Mouse (Mus musculus): ENCODE measurements at regions not wholly inside any gene's neighbourhood (a gene's known extent, or its start where the extent isn't known, plus 50 kb on each side); places are given as distances from the start of the nearest gene placed in this dataset.

DNA sequence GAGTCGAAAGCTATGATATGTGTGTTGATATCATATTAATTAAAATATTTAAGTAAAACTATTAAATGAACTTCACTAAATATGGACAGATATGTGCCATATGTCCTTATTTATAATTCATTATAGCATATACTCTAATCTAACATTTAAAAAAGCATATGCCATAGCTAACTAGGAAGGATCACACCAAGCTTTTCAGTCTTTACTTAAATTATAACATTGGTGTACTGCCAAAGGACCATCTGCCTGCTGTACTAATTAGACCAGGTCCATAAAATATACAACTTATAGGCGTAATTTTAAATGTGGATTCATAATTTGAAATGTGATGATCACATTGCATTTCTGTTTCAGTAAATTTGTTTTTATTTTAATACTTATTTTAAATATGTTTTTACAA, 651.9 kb upstream of the Klhl1 start:
- TF ChIP-seq KAT2A (conservative IDR thresholded peaks at IDR 0.05; ENCODE audit: low read depth, low read length) (no peak), MAX (IDR thresholded peaks at IDR 0.05; ENCODE audit: low read length) (no peak), NELFE (IDR thresholded peaks at IDR 0.05; ENCODE audit: low read depth, low read length) (no peak), POLR2A (IDR thresholded peaks at IDR 0.05; ENCODE audit: control insufficient read depth in 1 of 2, insufficient read depth in 1 of 2, low read depth in 1 of 2, low read length in 2 of 2, poor library complexity in 1 of 2) (no peak), HCFC1 (IDR thresholded peaks at IDR 0.05; ENCODE audit: low read depth, low read length) (no peak), USF1 (IDR thresholded peaks at IDR 0.05; ENCODE audit: low read depth, low read length) (no peak)
- Histone ChIP-seq H3K27me3 (ENCODE audit: control insufficient read depth in 1 of 2, insufficient read depth in 2 of 2, low read length in 2 of 2) (no peaks in the 10 kb centered on the region), H3K36me3 (ENCODE audit: control insufficient read depth in 1 of 2, insufficient read depth in 2 of 2, low read length in 2 of 2) (no peaks in the 10 kb centered on the region), H3K4me3 (ENCODE audit: control insufficient read depth in 1 of 2, insufficient read depth in 1 of 2, low read depth in 2 of 2, low read length in 2 of 2) (no peak overlapping the region), H3K27ac (ENCODE audit: control insufficient read depth, low read depth, low read length) (no peak overlapping the region), H3K4me1 (ENCODE audit: control insufficient read depth in 1 of 2, insufficient read depth in 2 of 2, low read length in 2 of 2) (no peaks in the 10 kb centered on the region; a peak in 1 of 4 replicates), H3K9ac (ENCODE audit: control insufficient read depth, low read depth, low read length, poor library complexity, severe bottlenecking) (no peak overlapping the region), H3K9me3 (replicated peaks; ENCODE audit: insufficient read depth, low read length) (no peaks in the 10 kb centered on the region), H3K79me2 (ENCODE audit: control insufficient read depth, insufficient read depth, low read length, poor library complexity) (no peaks in the 10 kb centered on the region)
- DNase-seq (ENCODE audit: low read depth, low spot score): no peak

DNA sequence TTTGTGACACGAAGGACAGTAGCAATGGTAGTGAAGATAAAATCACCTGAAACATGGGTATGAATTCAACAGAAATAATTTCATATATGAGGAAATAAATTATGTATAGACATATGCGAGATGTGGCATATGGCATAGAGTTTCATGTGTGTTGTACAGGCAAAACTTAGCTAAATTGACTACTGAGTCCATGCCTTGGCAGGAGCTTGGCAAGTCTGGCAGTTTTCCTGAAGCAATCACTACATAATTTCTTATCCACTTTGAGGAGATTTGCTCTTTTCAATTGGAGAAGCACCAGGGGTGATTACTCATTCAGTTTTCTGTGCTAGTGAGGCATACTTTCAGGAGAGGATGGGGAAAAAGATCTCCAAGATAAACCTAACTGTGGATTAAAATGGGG, 646.9 kb upstream of the Klhl1 start:
- DNase-seq (ENCODE audit: low read depth, low spot score): no peak
- Histone ChIP-seq H3K36me3 (ENCODE audit: control insufficient read depth in 1 of 2, insufficient read depth in 2 of 2, low read length in 2 of 2) (no peaks in the 10 kb centered on the region), H3K9me3 (replicated peaks; ENCODE audit: insufficient read depth, low read length) (no peaks in the 10 kb centered on the region), H3K79me2 (ENCODE audit: control insufficient read depth, insufficient read depth, low read length, poor library complexity) (no peaks in the 10 kb centered on the region), H3K9ac (ENCODE audit: control insufficient read depth, low read depth, low read length, poor library complexity, severe bottlenecking) (no peak overlapping the region), H3K4me1 (ENCODE audit: control insufficient read depth in 1 of 2, insufficient read depth in 2 of 2, low read length in 2 of 2) (no peaks in the 10 kb centered on the region; a peak in 1 of 4 replicates), H3K27ac (ENCODE audit: control insufficient read depth, low read depth, low read length) (no peak overlapping the region), H3K4me3 (ENCODE audit: control insufficient read depth in 1 of 2, insufficient read depth in 1 of 2, low read depth in 2 of 2, low read length in 2 of 2) (no peak overlapping the region), H3K27me3 (ENCODE audit: control insufficient read depth in 1 of 2, insufficient read depth in 2 of 2, low read length in 2 of 2) (no peaks in the 10 kb centered on the region)
- no peak for TF ChIP-seq BHLHE40 (IDR thresholded peaks at IDR 0.05; ENCODE audit: borderline replicate concordance, low read depth, low read length)
- TF ChIP-seq MYB (IDR thresholded peaks at IDR 0.05; ENCODE audit: low read depth, low read length): no peak
- TF ChIP-seq ZKSCAN1 (IDR thresholded peaks at IDR 0.05; ENCODE audit: low read depth, low read length): no peak
- no peak for TF ChIP-seq CHD1 (IDR thresholded peaks at IDR 0.05; ENCODE audit: low read depth, low read length)
- TF ChIP-seq POLR2AphosphoS5 (IDR thresholded peaks at IDR 0.05; ENCODE audit: borderline replicate concordance, low read depth, low read length): no peak
- TF ChIP-seq GABPA (IDR thresholded peaks at IDR 0.05; ENCODE audit: low read depth, low read length): no peak
- no peak for TF ChIP-seq TCF12 (IDR thresholded peaks at IDR 0.05; ENCODE audit: low read depth, low read length)
- TF ChIP-seq CHD2 (IDR thresholded peaks at IDR 0.05; ENCODE audit: low read length): no peak
- no peak for TF ChIP-seq USF2 (IDR thresholded peaks at IDR 0.05; ENCODE audit: borderline replicate concordance in 1 of 2, insufficient read depth in 1 of 2, low read depth in 1 of 2, low read length in 2 of 2)
- no peak for TF ChIP-seq ZNF384 (IDR thresholded peaks at IDR 0.05; ENCODE audit: low read depth, low read length)
- TF ChIP-seq RCOR1 (IDR thresholded peaks at IDR 0.05; ENCODE audit: low read depth, low read length): no peak
- TF ChIP-seq POLR2A (IDR thresholded peaks at IDR 0.05; ENCODE audit: control insufficient read depth in 1 of 2, insufficient read depth in 1 of 2, low read depth in 1 of 2, low read length in 2 of 2, poor library complexity in 1 of 2): no peak

Measured in MEL (cell line).